Comparison of ENCODE assay signal across 19 mouse cellular contexts in genomic region chr12:17568564-17568963, GRCm38 (mm10). TPM values are rescaled to one million over a fixed set of nuclear protein-coding genes. Genes with fewer than 3 reads are reported as not detected.
DNase-seq lines count a peak whose midpoint lies in the region; ATAC-seq lines count a peak whose summit lies in the region.
"Had no signal": no experiment of that assay in that cellular context is flagged by ENCODE, and none has a peak within 500 bp of the region (broad histone marks: within the 10 kb centered on the region; RNA-seq: fewer than 3 reads in every experiment).

No protein-coding gene starts in this region.

- ATAC-seq in CD4-positive, CD25-positive, alpha-beta regulatory T cell, adult 4 months, result peak; percentile 94
- ATAC-seq in hematopoietic stem cell, adult 5-6 weeks (replicated peaks in 1 of 2; ENCODE audit: insufficient read depth in 1 of 2, low FRiP score in 2 of 2, low TSS enrichment in 1 of 2, low read depth in 1 of 2, poor library complexity in 2 of 2, severe bottlenecking in 2 of 2), result peak; percentile 53 to 56; a peak in 3 of 4 replicates
- ATAC-seq: forebrain, embryonic 15.5 days; intestine, embryonic 16.5 days; midbrain, embryonic 16.5 days had no signal

- DNase-seq in CD4-positive helper T cell, adult 2 months (ENCODE audit: low read depth, low spot score), result peak; percentile 57
- DNase-seq in thymus, postnatal 14 days, result peak; percentile 43
- no peak for DNase-seq in layer of hippocampus, adult 9-10 months (ENCODE audit: low spot score)
- no peak for DNase-seq in yolk sac, embryonic 10.5 days (ENCODE audit: low spot score)
- no peak for DNase-seq in cerebellum, postnatal 4 days (ENCODE audit: low spot score in 2 of 2)
- DNase-seq: adrenal gland, adult 2 months; B cell, adult 2 months; cerebellum, adult 18-20 months; cerebellum, postnatal 25 days; heart, postnatal 36 days; left cerebral cortex, postnatal 4 days; lung, embryonic 14.5 days; lung, postnatal 36 days; right cerebral cortex, adult 18-20 months had no signal

RNA-seq across cellular contexts. Expression of gene Odc1, which starts 24.0 kb away (rescaled TPM):
- 10 to 100 TPM; 16.6 to 23.3 TPM for polyA plus RNA-seq in CD4-positive, CD25-positive, alpha-beta regulatory T cell, adult 4 months (2017; shearing (Covaris generic))
- 385 and 563 TPM in 2 replicates for total RNA-seq in hematopoietic stem cell, adult 5-6 weeks (2017)

Comparison
In these comparisons a context has a peak if more than half of its experiments do, and no peak if none do; other contexts are left out.
1. DNase-seq: peak in CD4-positive helper T cell, adult 2 months (single experiment) and thymus, postnatal 14 days (single experiment); none in layer of hippocampus, adult 9-10 months (single experiment), yolk sac, embryonic 10.5 days (single experiment) and cerebellum, postnatal 4 days (0 of 2).